Mouse (Mus musculus): ENCODE results near the gene Rps15. TPM values are rescaled to one million over a fixed set of nuclear protein-coding genes. Genes with fewer than 3 reads are reported as not detected.

Rps15 gene
- total RNA-seq, 1 experiment from 2014 or later = 1,145 TPM

DNA sequence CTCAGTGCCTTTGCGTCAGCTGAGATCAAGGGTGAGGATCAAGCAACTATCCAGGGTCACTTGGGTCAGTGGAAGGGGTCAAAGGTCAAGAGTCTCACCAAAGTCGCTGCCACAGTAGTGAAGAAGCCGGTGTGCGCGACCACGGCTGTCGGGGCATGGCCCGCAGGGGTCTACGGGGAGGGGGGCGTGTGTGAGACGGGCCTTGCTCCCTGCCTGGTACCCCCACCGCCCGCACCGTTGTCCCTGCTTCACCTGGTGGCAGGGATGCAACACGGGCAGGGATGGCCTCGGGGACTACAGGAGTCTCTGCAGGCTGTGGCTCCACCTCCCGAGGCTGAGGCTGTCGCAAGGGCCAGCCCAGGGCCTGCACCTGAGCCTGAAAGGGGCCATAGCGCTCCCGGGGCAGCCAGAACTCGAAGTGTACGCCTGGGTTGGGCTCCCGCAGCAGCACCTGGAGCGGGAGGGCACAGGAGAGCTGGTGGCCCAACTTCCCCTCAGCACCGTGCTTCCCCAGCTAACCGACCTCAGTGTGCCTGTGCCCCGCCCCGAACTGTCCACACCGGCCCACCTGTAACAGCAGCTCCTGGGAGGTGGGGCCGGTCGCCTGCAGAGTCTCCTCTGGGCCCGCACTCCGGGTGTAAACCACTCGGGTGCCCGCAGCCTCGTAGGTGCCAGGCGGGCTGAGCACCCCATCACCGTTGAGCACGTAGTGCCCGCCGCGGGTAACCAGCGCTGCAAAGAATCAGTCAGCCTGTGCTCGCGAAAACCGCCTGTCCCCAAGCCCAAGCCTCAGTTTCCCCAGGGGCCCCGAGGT is 49.4 kb downstream of the Rps15 start:
- no peak for DNase-seq

DNA sequence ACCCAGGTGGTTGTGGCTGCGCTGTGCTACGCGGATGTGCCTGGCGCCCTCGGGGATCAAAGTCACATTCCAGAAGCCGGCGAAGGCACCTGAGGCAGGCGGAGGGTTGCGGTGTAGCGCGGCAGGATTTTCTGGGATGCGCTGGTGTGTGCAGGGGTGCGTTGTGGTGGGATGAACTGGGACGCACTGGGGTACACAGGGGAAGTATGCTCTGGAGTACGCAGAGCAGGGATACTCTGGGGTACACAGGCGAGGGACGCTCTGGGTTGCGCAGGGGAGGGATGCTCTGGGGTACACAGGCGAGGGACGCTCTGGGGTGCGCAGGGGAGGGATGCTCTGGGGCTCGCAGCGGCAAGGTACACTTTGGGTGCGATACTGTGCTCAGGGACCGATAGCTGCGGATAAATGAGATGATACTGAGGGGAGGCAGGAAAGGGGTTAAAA is 50.1 kb downstream of the Rps15 start:
- no peak for DNase-seq

DNA sequence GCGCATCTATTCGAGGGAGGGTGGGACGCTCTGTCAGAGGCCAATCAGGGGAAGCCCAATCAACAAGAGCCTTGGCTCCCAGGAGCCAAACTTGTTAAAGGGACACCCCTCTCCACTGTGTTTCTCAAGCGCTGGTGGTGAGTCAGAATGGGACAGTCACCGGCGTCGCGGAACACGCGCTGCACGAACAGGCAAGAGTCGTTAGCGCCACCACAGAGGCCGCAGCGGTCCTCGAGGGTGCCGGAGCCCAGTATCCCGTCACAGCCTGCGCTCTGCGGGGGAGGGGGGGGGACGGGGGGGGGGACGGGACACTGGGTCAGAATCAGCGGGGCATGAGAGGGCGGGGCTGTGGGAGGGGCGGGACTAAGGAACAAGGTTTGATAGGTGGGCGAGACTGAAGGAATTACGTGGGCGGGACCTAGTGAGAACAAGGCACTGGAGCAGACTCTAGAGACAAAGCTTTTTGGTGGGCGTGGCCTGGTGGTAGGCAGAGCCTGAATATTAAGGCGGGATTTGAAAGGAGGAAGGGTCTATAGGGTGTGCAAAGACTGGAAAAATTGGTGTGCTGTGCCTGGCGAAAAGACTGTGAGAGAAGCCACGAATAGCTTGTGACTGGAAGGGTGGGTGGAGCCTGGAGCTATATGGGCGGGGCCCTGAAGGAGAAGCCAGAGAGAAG is 50.6 kb downstream of the Rps15 start:
- DNase-seq = peak; percentile 59

DNA sequence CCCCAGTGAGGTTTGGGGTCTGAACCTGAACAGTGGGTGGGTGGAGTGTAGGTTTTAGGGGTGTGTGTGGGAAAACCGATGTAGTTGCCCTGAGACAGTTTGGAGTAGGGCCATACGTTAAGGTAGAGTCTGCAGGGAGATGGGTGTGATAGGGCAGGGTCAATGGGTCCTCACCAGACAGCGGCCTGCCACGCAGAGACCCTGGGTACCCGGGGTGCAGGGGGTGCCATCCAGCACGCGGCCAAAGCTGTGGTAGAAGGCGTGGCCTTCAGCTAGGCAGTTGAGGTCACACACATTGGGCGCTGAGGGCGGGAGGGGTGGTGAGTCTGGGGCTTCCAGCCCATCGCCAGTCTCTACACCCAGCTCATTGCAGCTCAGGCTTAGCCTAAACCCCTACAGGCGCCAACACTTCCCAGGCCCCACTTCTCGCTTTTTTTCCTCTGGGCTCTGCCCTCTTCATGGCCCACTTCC is 51.2 kb downstream of the Rps15 start:
- no peak for DNase-seq

Small RNA genes within 50 kb of the gene (microRNA-seq; reads per million reads assigned to microRNA genes)
- gene Mir6911 = 0 to 0.34 reads per million in 2 experiments

Other genes with a start within 250 kb of the Rps15 start
- 977 and 1,201 TPM in 2 replicates for gene Gpx4, start 245.3 kb upstream of the Rps15 start, total RNA-seq (2021)
- 66.1 and 73.2 TPM in 2 replicates for gene Sbno2, start 186.9 kb upstream of the Rps15 start, total RNA-seq (2021)
- 154 TPM in 2 replicates for gene Stk11, start 176.7 kb upstream of the Rps15 start, total RNA-seq (2021)
- gene Atp5d, start 153.8 kb upstream of the Rps15 start, total RNA-seq (2021) = 460 and 592 TPM in 2 replicates
- gene Cbarp, start 151.6 kb upstream of the Rps15 start, total RNA-seq (2021) = 45.4 and 67.9 TPM in 2 replicates
- gene Midn, start 144.2 kb upstream of the Rps15 start, total RNA-seq (2021) = 74.1 and 97.4 TPM in 2 replicates
- 49.9 and 142 TPM in 2 replicates for gene Cirbp, start 126.5 kb upstream of the Rps15 start, total RNA-seq (2021)
- 15.6 and 16.7 TPM in 2 replicates for gene 1600002K03Rik, start 119.5 kb upstream of the Rps15 start, total RNA-seq (2021)
- 2.7 and 5.2 TPM in 2 replicates for gene Efna2, start 113.0 kb upstream of the Rps15 start, total RNA-seq (2021)
- 23.4 and 37.9 TPM in 2 replicates for gene Mum1, start 66.0 kb upstream of the Rps15 start, total RNA-seq (2021)
- gene Ndufs7, start 43.3 kb upstream of the Rps15 start, total RNA-seq (2021) = 238 and 243 TPM in 2 replicates
- gene Gamt, start 31.4 kb upstream of the Rps15 start, total RNA-seq (2021) = 326 and 398 TPM in 2 replicates
- 111 and 117 TPM in 2 replicates for gene Dazap1, start 31.0 kb upstream of the Rps15 start, total RNA-seq (2021)
- gene Apc2, start 3.5 kb downstream of the Rps15 start, total RNA-seq (2021) = 1.4 and 3.2 TPM in 2 replicates
- gene 2310011J03Rik, start 28.1 kb downstream of the Rps15 start, total RNA-seq (2021) = 31.7 and 33.5 TPM in 2 replicates
- 3.0 and 4.3 TPM in 2 replicates for gene Pcsk4, start 37.0 kb downstream of the Rps15 start, total RNA-seq (2021)
- 8.0 and 12.8 TPM in 2 replicates for gene Reep6, start 37.5 kb downstream of the Rps15 start, total RNA-seq (2021)
- gene Adamtsl5, start 56.0 kb downstream of the Rps15 start, total RNA-seq (2021) = 8.9 and 10.4 TPM in 2 replicates
- gene Plk5, start 64.0 kb downstream of the Rps15 start, total RNA-seq (2021) = 0.15 TPM in 1 of 2 replicates, not detected in the other
- gene Mex3d, start 95.2 kb downstream of the Rps15 start, total RNA-seq (2021) = 18.3 and 21.7 TPM in 2 replicates
- 127 and 139 TPM in 2 replicates for gene Mbd3, start 107.1 kb downstream of the Rps15 start, total RNA-seq (2021)
- 728 and 779 TPM in 2 replicates for gene Uqcr11, start 114.4 kb downstream of the Rps15 start, total RNA-seq (2021)
- gene Tcf3, start 141.2 kb downstream of the Rps15 start, total RNA-seq (2021) = 63.1 and 84.1 TPM in 2 replicates
- not detected in 2 replicates for gene Onecut3, start 202.4 kb downstream of the Rps15 start, total RNA-seq (2021)
- 0.29 and 0.64 TPM in 2 replicates for gene Atp8b3, start 246.7 kb downstream of the Rps15 start, total RNA-seq (2021)

Data from adrenal gland, postnatal 25 days (tissue).